Mouse (Mus musculus) ZHBTc4 (cell line): ENCODE results near the gene Defb23.
A peak's percentile ranks its signal among the peaks of the same experiment; 100 is the strongest.

Experiments
- DNase-seq: peaks from one replicate; pipeline ENCODE4 v3.0.0-alpha.2; 2011; ENCODE audit warnings: low read depth, low spot score

Gene Defb23

GRCm38 (mm10) chr2:152464570-152465150 is at the start of gene Defb23:
Gene Defb23 (minus strand): TSS chr2:152464620.
- peak; percentile 59 for DNase-seq

GRCm38 (mm10) chr2:152511592-152511991 is 47.2 kb upstream of the Defb23 start, which contains the start of gene Defb26:
Gene Defb26 (minus strand): TSS chr2:152511692.
- DNase-seq = no peak

GRCm38 (mm10) chr2:152503950-152504349 is 39.5 kb upstream of the Defb23 start:
- no peak for DNase-seq

DNA sequence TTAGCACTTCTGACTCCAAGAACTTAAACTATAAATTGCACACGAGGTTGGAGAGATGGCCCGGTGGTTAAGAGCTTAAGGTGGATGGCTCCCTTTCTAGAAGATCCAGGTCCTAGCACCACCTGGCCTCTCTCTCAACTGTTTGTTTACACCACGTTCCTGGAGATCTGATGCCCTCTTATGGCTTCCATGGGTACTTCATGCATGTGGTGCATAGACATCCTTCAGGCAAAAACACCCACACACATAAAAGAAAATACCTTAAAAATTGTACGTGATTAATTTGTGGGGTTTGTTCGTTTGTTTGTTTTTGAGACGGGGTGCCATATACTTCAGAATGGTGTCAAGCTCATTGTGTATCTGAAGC is 36.4 kb upstream of the Defb23 start:
- peak; percentile 56 for DNase-seq

- DNase-seq = no peak
Measured at GRCm38 (mm10) chr2:152500204-152500862, 35.9 kb upstream of the Defb23 start.

GRCm38 (mm10) chr2:152498020-152498419 is 33.6 kb upstream of the Defb23 start:
- no peak for DNase-seq

GRCm38 (mm10) chr2:152493151-152493550 is 28.7 kb upstream of the Defb23 start:
- peak; percentile 29 for DNase-seq

- DNase-seq = no peak
Measured at GRCm38 (mm10) chr2:152490038-152490437, 25.6 kb upstream of the Defb23 start, which contains the start of gene Defb22. Gene Defb22 (minus strand): TSS chr2:152490138.

GRCm38 (mm10) chr2:152487024-152487423 is 22.6 kb upstream of the Defb23 start:
- peak; percentile 73 for DNase-seq

DNA sequence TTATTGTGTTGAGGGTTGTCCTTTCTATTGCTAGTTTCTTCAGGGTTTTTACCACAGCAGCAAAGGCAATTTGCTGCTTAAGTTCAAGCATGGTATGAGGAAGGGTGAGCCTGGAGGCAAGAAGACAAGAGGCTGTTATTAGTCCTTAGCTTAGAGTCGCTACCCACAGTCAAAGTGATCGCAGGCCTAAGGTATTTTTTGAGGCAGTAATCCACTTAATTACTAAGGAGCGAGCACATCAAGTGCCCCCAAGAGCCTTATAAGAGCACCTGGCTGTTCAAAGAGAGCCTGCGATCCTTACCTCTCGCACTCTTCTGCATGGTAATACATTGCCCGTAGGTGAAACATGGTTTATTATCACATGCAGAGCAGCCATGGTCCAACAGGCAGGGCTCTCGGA is 17.3 kb upstream of the Defb23 start:
- DNase-seq = no peak

DNA sequence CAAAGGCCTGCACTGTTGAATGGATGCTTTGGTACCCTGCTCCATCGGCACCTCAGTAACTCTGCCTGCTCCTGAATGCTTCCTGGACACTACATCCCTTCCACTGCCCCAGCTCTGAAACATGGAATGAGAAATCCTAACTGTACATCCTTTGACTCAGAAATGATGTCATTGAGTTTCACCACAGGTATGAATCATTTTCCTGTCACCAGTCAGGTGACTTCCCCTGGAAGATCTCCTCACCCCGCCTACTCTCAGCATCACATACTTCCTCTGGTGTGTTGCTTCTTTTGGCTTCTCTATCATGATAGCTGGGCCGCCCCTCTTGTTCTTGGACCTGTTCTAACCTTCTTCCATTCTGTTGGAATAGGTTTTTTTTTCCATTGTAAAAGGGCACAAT is 16.5 kb upstream of the Defb23 start:
- no peak for DNase-seq

GRCm38 (mm10) chr2:152476763-152477162 is 12.3 kb upstream of the Defb23 start, which contains the start of gene Defb20:
Gene Defb20 (plus strand): TSS chr2:152477063.
- DNase-seq = no peak

DNA sequence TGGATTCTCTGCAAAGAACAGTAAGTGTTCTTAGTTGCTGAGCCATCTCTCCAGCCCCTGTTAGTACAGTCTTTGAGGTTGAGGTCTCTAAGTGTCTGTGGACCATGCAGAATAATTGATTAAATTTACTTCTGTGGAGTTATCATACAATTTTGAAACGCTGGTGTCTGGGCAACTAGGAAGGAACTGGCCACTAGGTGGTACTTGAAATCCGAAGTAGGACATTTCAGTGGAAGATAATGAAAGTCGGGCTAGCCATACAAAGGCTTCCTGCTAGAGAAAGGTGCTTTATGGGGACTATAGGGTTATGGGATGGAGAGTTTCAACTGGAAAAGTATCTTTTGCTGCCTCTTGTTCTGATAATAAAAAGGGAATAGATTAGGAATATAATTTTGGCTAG is 8.0 kb upstream of the Defb23 start:
- DNase-seq = no peak

GRCm38 (mm10) chr2:152470973-152471372 is 6.6 kb upstream of the Defb23 start:
- DNase-seq = peak; percentile 65

DNA sequence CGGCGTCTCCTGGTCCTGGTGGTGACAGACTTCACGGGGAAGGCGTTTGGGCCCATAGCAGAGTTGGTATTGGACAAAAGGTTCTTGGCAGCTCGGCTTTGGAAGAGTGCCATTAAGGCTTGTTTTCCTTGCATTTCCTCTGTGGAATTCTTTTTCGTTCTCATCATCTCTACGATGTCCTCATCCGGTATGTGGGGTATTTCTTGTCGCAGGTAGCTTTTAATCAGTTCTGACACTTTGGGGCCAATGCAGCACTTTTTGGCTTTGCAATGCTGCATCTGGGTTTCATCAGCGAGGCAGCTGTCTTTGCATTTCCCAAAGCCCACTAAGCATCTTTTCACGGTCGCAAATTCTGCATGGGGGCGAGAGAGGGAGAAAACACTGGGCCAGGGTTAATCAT is 5.2 kb downstream of the Defb23 start:
- DNase-seq = no peak

DNA sequence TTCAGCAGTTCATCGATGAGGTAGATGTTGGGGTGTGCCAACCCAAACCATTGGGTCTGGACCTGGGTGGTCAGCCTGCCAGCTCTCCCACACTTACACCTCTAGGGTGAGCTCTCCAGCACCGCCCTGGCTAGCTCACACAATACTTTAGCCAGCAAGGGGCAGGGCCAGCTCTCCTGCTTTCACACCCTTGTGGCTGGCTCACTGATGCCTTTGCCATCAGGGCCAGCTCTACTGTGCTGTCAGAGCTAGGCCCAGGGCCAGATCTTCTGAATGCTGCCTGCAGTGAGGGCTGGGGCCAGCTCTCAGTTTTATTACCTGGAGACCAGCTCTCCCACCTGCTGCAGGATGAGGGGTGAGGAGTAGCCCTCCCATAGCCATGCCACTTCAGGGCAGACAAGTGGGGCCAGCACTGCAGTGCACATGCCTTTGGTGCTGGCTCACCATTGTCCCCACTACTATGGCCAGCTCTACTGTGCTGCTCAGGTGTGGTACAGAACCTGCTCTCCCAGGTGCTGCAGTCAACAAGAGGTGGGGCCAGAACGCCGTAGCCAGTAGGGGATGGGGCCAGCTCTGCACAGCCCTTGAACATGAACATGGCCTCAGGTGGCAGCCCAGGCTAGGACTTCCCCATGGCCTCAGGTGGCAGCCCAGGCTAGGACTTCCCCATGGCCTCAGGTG is 12.2 kb downstream of the Defb23 start:
- no peak for DNase-seq

DNA sequence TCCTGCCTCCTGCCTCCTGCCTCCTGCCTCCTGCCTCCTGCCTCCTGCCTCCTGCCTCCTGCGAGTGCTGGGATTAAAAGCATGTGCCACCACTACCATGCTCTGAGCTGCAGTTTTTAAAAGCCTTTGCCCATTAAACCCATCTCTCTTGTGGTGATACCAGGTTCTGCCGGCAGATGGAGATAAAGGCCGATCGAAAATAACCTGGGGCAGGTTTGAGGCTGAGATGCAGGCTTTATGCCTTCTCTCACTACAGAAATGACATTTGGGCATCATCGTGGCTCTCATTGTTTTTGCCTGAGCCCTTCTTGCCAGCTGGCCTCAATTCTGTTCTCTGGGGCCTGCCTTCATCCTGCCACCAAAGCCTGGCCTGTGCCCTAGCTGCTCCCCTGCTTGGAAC is 14.2 kb downstream of the Defb23 start:
- peak; percentile 65 for DNase-seq

- DNase-seq = no peak
Measured at GRCm38 (mm10) chr2:152447461-152447860, 17.0 kb downstream of the Defb23 start.

GRCm38 (mm10) chr2:152446642-152447041 is 17.8 kb downstream of the Defb23 start:
- DNase-seq = no peak

DNA sequence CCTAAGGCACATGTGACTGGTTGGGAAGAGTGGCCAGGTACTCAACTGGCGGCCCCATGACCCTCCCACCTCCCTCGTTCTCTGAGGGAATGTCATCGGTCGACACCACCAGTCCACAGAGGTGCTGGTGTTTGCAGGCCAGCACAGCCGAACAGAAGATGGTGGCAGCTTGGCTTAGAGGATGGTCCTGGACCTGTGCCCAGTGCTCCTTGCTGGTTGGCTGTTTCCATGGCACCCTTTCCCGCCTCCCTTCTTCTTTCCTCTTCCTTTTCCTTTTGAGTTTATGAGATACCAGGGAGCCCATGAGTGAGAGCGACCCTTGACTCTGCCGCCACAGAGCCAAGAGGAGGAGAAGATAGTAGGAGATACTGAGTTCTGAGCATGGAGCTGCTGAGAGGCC is 21.1 kb downstream of the Defb23 start:
- DNase-seq = no peak

DNA sequence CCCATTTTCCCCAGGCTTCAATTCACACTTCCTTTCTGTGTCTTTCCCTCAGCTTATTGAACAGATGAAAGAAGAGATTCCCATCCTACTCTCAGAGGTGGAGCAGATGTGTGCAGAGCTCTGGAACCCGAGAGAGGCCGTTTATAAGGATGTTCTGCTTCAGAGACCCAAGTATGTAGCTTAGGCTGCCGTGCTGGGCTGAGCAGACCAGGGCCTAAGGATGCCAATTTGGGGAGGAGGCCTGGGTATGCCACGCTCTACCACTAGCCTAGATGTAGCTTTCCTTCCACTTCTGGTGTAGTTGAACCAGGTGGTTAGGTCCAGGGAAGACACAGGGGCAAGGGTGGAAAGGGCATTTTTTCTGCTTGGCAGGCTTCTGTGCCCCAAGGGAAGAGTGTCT is 22.1 kb downstream of the Defb23 start:
- DNase-seq = no peak

GRCm38 (mm10) chr2:152439833-152440232 is 24.6 kb downstream of the Defb23 start:
- no peak for DNase-seq

DNA sequence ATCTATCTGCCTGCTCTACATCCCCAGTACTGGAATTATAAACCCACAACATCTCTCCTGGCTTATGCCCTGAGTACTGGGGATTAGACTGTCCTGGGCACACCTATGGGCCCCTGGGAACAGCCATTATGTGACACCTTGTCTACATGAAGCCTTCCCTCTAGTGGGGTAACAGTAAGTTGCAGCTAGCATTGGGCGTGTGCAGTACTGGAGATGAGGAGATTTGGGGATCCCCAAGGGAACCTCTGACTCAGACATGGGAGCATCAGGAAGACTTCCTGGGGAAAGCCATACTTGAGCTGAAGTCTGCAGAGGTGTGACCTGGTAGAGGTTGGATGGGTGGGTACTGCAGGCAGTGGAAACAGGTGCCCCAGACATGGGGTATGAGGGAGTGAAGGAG is 25.5 kb downstream of the Defb23 start:
- no peak for DNase-seq
